Mouse (Mus musculus): ENCODE measurements around the gene Hipk2.

Hipk2 gene

GRCm38 (mm10) chr6:38833721-38834120 is 42.2 kb downstream of the Hipk2 start:
- no peak for DNase-seq (ENCODE audit: extremely low spot score, low spot score)

- DNase-seq (ENCODE audit: extremely low spot score, low spot score) = no peak
These were observed 46.5 kb downstream of the Hipk2 start for GRCm38 (mm10) chr6:38829452-38829851.

- no peak for DNase-seq (ENCODE audit: extremely low spot score, low spot score)
These were observed 47.8 kb downstream of the Hipk2 start for GRCm38 (mm10) chr6:38828211-38828610.

GRCm38 (mm10) chr6:38827435-38827834 is 48.5 kb downstream of the Hipk2 start:
- DNase-seq (ENCODE audit: extremely low spot score, low spot score) = no peak

- DNase-seq (ENCODE audit: extremely low spot score, low spot score) = no peak
These were observed 49.1 kb downstream of the Hipk2 start for GRCm38 (mm10) chr6:38826857-38827256.

DNA sequence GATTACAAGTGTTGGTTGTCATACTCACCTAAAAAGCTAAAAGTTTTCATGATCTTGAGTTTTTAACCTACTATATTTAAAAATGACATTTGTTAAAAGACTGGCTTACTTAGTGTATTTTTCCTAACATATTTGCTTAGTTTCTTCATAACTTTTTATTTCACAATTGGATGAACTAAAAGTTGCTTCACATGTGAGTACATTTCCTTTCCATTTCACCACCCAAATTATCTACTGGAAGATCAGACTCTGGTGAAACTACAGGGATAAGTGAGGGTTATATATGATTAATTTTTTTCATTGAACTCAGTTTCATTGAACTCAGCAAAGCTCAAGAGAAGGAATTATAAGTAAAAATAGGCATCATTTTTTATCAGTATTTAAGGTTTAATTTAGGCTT is 50.1 kb downstream of the Hipk2 start:
- DNase-seq (ENCODE audit: extremely low spot score, low spot score) = no peak

- DNase-seq (ENCODE audit: extremely low spot score, low spot score) = no peak
These were observed 52.1 kb downstream of the Hipk2 start for GRCm38 (mm10) chr6:38823827-38824226.

DNA sequence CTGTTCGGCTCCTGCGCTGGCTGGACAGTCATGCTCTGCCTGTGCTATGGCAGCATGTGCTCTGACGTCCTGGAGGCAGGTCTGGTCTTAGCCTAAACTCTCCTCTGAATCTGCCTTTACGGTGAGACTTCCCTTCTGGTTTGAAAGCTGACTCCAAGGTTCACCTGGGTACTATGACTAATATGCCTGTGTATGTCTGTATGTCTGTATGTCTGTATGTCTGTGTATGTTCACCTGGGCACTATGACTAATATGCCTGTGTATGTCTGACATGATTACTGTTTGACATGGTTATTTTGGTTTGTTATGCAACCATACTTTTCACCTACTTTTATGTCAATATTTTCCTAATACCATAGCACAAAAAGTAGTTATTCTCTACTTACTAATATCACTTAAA is 52.8 kb downstream of the Hipk2 start:
- no peak for DNase-seq (ENCODE audit: extremely low spot score, low spot score)

GRCm38 (mm10) chr6:38821686-38822085 is 54.3 kb downstream of the Hipk2 start:
- no peak for DNase-seq (ENCODE audit: extremely low spot score, low spot score)

- DNase-seq (ENCODE audit: extremely low spot score, low spot score) = no peak
These were observed 55.1 kb downstream of the Hipk2 start for GRCm38 (mm10) chr6:38820862-38821261.

GRCm38 (mm10) chr6:38816216-38816615 is 59.7 kb downstream of the Hipk2 start:
- DNase-seq (ENCODE audit: extremely low spot score, low spot score) = no peak

DNA sequence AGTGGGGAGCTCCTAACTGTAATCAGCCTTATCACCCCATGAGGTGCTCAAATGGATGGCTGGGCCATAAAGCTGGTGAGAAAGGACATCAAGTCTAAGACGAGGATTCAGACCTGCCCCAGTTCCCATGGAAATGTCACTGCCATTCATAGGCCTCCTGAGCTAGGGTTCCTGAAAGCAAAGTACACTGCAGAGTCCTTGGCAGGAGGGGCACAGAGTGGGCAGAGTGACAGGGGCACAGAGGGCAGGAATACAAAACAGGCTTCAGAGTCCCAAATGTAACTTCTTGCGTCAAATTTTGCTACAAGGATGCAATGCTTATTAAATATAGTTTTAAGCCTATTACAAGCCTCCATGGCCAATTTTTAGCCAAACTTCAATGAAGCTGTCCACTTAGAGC is 60.4 kb downstream of the Hipk2 start:
- no peak for DNase-seq (ENCODE audit: extremely low spot score, low spot score)

DNA sequence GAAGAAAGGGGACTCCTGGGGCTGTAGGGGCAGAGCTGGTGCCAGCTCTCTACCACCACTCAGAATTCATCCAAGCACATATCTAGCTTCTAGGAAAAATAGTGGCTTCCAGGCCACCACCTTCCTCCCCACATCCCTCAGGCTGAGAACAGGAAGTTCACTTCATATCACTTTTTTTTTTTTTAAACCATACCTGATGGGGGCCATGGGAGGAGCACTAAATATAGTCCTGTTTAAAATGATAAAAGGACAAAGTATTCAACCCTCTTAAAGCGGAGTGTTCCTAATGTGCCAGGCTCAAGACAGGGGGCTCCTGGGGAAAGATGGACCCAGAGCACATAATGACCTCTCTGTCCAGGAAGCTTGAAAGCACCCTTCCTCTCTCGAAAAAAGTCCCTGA is 61.3 kb downstream of the Hipk2 start:
- DNase-seq (ENCODE audit: extremely low spot score, low spot score) = no peak

- DNase-seq (ENCODE audit: extremely low spot score, low spot score) = no peak
These were observed 64.4 kb downstream of the Hipk2 start for GRCm38 (mm10) chr6:38811459-38812145.

DNA sequence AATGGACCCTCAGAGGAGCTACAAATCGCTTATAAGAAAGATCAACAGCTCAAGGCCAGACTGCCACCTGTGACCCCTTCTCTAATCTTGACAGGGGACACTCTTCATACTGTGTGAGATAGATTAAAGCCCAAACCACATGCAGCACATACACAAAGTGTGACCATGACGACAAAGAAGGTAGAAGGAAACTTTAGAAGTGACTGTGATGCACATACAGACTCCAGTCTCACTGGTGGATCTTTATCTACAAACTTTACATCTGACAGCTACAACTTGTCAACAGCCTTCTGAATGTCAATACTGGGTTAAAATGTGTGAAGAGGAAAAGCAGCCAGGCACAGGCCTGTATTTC is 65.9 kb downstream of the Hipk2 start:
- no peak for DNase-seq (ENCODE audit: extremely low spot score, low spot score)

GRCm38 (mm10) chr6:38809396-38810120 is 66.4 kb downstream of the Hipk2 start:
- DNase-seq (ENCODE audit: extremely low spot score, low spot score) = no peak

GRCm38 (mm10) chr6:38808317-38808716 is 67.6 kb downstream of the Hipk2 start:
- DNase-seq (ENCODE audit: extremely low spot score, low spot score) = no peak

DNA sequence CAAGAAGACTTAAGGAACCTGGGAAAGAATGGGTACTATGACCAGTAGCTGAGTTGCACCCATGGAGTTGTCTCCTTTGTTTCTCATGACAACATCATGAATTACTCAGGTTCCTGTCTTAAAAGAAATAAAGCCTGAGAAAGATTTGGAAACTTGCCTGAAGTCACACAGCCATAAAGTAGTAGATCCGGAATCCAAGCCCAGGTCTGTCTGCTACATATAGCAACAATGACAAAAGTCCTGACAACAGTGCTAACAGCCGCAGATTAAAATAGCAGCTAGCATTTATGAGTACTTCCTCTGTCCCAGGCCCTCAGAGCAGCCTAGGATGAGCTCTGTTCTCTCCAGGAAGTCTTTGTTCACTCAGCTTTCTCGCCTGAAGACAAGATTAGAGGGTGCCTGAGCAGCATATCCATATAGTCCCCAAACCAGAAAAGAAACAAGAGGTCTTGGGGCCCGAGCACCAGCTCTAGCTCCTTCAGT is 69.0 kb downstream of the Hipk2 start:
- no peak for DNase-seq (ENCODE audit: extremely low spot score, low spot score)

DNA sequence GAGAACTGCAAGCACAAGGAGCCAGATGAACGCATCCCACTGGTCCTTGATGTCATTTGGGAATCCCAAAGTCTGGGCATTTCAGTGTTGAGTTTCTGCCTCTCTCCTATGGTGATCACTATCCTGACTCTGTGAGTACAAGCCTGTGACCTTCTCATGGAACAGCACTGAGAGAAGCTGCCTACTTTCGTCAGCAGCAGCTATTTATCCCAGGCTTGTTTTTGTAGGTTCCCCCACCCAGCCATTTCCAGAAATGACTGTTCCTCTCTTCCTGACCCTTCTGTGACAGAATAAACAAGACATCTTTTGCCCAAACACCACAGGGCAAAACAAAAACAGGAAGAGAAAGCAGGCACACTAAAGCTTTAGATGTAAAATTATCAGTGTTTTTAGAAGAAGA is 70.4 kb downstream of the Hipk2 start:
- no peak for DNase-seq (ENCODE audit: extremely low spot score, low spot score)

DNA sequence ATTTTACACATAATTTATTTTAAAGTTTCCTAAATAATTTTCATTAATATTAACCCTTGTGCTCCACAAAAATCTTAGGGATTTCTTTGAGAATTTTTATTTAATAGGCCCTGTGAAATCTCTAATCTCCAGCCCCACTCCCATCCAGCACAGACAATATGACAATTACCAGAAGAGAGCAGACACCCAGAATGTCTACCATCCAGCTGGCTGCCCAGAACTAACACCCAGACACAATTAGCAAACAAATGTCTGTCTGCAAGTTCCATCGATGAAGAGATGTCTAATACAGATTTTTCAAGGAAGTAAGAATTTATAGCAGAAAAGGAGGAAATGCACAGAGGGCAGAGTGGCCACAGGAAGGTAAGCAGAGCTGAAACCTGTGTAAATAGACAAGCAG is 74.7 kb downstream of the Hipk2 start:
- no peak for DNase-seq (ENCODE audit: extremely low spot score, low spot score)

- no peak for DNase-seq (ENCODE audit: extremely low spot score, low spot score)
These were observed 78.4 kb downstream of the Hipk2 start for GRCm38 (mm10) chr6:38797548-38797947.

DNA sequence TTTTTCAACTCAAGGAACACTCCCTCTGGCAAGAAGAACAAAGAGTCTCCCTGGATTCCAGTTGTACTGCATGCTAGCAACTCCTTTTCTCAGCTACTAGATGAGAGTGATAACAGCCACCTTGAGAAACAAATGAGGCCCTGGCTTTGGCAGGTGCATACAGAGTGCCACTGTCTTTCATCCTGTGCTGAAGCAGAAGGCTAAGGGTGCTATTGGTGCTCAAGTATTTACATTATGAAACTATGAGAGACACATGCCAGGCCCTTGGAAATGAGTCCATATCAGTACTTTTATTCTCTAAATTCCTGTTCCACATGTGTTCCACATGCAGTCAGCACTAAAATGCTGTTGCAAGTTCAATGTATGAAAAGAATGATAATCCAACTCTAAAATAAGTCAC is 79.0 kb downstream of the Hipk2 start:
- DNase-seq (ENCODE audit: extremely low spot score, low spot score) = no peak

GRCm38 (mm10) chr6:38796388-38796787 is 79.6 kb downstream of the Hipk2 start:
- DNase-seq (ENCODE audit: extremely low spot score, low spot score) = no peak
